ENCODE assay signal across 8 mouse cellular contexts in the genomic region with DNA sequence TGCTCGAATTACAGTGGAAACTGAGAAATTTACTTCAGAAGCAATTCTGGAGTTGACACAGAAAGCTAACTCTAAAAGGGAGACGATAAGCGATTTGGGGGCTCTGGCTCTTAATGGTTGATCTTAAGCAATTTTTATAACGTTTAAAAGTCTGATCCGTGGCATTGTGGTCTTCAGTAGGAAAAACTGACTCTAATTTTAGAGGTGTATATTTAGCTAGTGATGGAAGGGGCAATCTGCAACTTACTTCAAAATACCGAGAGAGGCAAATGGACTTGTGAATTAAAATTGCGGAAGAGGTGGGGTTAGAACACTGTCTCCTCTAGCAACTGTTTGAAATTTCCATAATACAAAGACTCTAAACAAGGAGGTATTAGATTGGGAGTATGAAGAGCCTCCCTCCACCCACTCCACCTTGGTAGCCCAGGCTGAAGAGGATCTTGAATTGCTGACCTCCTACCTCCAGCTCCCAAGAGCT. TPM values are rescaled to one million over a fixed set of nuclear protein-coding genes. Genes with fewer than 3 reads are reported as not detected.
DNase-seq lines count a peak whose midpoint lies in the region; ATAC-seq lines count a peak whose summit lies in the region.

No protein-coding gene starts in this region.

- peaks cover 16% of the 10 kb centered on the region for H3K4me1 ChIP-seq in kidney, embryonic 16.5 days (ENCODE audit: insufficient read depth, low read length)
- H3K4me1 ChIP-seq in forebrain, embryonic 12.5 days, result peaks cover 18% of the 10 kb centered on the region
- H3K4me1 ChIP-seq in limb, embryonic 13.5 days, result peaks cover 32% of the 10 kb centered on the region
- H3K4me1 ChIP-seq in neural tube, embryonic 15.5 days, result peaks cover 17% of the 10 kb centered on the region

- H3K27me3 ChIP-seq in kidney, embryonic 16.5 days (ENCODE audit: insufficient read depth, low read length), result no peaks in the 10 kb centered on the region
- no peaks in the 10 kb centered on the region for H3K27me3 ChIP-seq in forebrain, embryonic 12.5 days
- no peaks in the 10 kb centered on the region for H3K27me3 ChIP-seq in limb, embryonic 13.5 days
- H3K27me3 ChIP-seq in neural tube, embryonic 15.5 days (replicated peaks), result no peaks in the 10 kb centered on the region

- H3K9me3 ChIP-seq in kidney, embryonic 16.5 days (ENCODE audit: low read length), result no peaks in the 10 kb centered on the region
- no peaks in the 10 kb centered on the region for H3K9me3 ChIP-seq in forebrain, embryonic 12.5 days
- H3K9me3 ChIP-seq in limb, embryonic 13.5 days, result no peaks in the 10 kb centered on the region
- no peaks in the 10 kb centered on the region for H3K9me3 ChIP-seq in neural tube, embryonic 15.5 days (replicated peaks)

- peak overlapping the region; percentile 83 for H3K27ac ChIP-seq in kidney, embryonic 16.5 days (ENCODE audit: low read length)
- no peak overlapping the region for H3K27ac ChIP-seq in forebrain, embryonic 12.5 days
- peak overlapping the region; percentile 48 for H3K27ac ChIP-seq in limb, embryonic 13.5 days
- no peak overlapping the region for H3K27ac ChIP-seq in neural tube, embryonic 15.5 days (replicated peaks)

- peak overlapping the region; percentile 64 for H3K4me2 ChIP-seq in kidney, embryonic 16.5 days (replicated peaks; ENCODE audit: low read depth, low read length)
- peak overlapping the region; percentile 26 for H3K4me2 ChIP-seq in forebrain, embryonic 12.5 days
- H3K4me2 ChIP-seq in limb, embryonic 13.5 days (replicated peaks), result peak overlapping the region; percentile 73
- peak overlapping the region; percentile 57 for H3K4me2 ChIP-seq in neural tube, embryonic 15.5 days

- no peak for ATAC-seq in kidney, embryonic 16.5 days (ENCODE audit: low FRiP score, low TSS enrichment)
- ATAC-seq in forebrain, embryonic 12.5 days (ENCODE audit: low FRiP score), result no peak
- ATAC-seq in limb, embryonic 13.5 days (ENCODE audit: low FRiP score, low read depth), result no peak
- ATAC-seq in neural tube, embryonic 15.5 days (ENCODE audit: low FRiP score), result no peak

- H3K9ac ChIP-seq in kidney, embryonic 16.5 days (replicated peaks; ENCODE audit: low read length), result peak overlapping the region; percentile 63
- H3K9ac ChIP-seq in forebrain, embryonic 12.5 days, result no peak overlapping the region
- peak overlapping the region; percentile 43; the same call in 1 of the 2 replicates for H3K9ac ChIP-seq in limb, embryonic 13.5 days
- no peak overlapping the region for H3K9ac ChIP-seq in neural tube, embryonic 15.5 days (replicated peaks)

- H3K36me3 ChIP-seq in kidney, embryonic 16.5 days (ENCODE audit: insufficient read depth, low read length), result no peaks in the 10 kb centered on the region
- no peaks in the 10 kb centered on the region for H3K36me3 ChIP-seq in forebrain, embryonic 12.5 days (replicated peaks)
- no peaks in the 10 kb centered on the region for H3K36me3 ChIP-seq in limb, embryonic 13.5 days
- no peaks in the 10 kb centered on the region for H3K36me3 ChIP-seq in neural tube, embryonic 15.5 days

- peak overlapping the region; percentile 46 for H3K4me3 ChIP-seq in kidney, embryonic 16.5 days (ENCODE audit: low read length)
- H3K4me3 ChIP-seq in forebrain, embryonic 12.5 days (replicated peaks), result peak overlapping the region; percentile 20; the same call in 1 of the 2 replicates
- H3K4me3 ChIP-seq in limb, embryonic 13.5 days, result peak overlapping the region; percentile 43
- H3K4me3 ChIP-seq in neural tube, embryonic 15.5 days (replicated peaks), result peak overlapping the region; percentile 32

- WGBS in kidney, embryonic 16.5 days, result 32% methylated on average over 7 of the region's 7 CpGs
- 52% methylated on average over 7 of the region's 7 CpGs for WGBS in forebrain, embryonic 12.5 days
- 34% methylated on average over 7 of the region's 7 CpGs for WGBS in limb, embryonic 13.5 days
- 45% methylated on average over 7 of the region's 7 CpGs for WGBS in neural tube, embryonic 15.5 days

- no peak for DNase-seq in kidney, postnatal 14 days
- DNase-seq in right cerebral cortex, postnatal 36 days (ENCODE audit: low spot score in 2 of 2), result no peak
- no peak for DNase-seq in thymus, postnatal 0 days (ENCODE audit: low spot score)
- DNase-seq in thymus, postnatal 14 days, result no peak

RNA-seq across cellular contexts. Expression of a gene that starts 0.3 kb away (rescaled TPM):
- 8.6 and 8.8 TPM in 2 replicates for polyA plus RNA-seq in kidney, embryonic 16.5 days (2015; fragmentation: Nextera tagmentation; extraction: Ambion mirVana)
- 0.36 and 0.38 TPM in 2 replicates for polyA plus RNA-seq in forebrain, embryonic 12.5 days (2016; fragmentation: Nextera tagmentation; extraction: Ambion mirVana)
- 1.1 and 1.6 TPM in 2 replicates for polyA plus RNA-seq in limb, embryonic 13.5 days (2015; fragmentation: Nextera tagmentation; extraction: Ambion mirVana)
- polyA plus RNA-seq in neural tube, embryonic 15.5 days (2015; fragmentation: Nextera tagmentation; extraction: Ambion mirVana), result 1.3 and 2.5 TPM in 2 replicates
- polyA plus RNA-seq in thymus, postnatal 0 days (2015; fragmentation: Nextera tagmentation; extraction: Ambion mirVana), result 2.2 and 3.1 TPM in 2 replicates

Comparison
In these comparisons a context has a peak if more than half of its experiments do, and no peak if none do; other contexts are left out.
1. H3K27ac ChIP-seq: peak in kidney, embryonic 16.5 days (single experiment) and limb, embryonic 13.5 days (single experiment); none in forebrain, embryonic 12.5 days (single experiment) and neural tube, embryonic 15.5 days (single experiment).
2. H3K9ac ChIP-seq: peak in kidney, embryonic 16.5 days (single experiment) and limb, embryonic 13.5 days (single experiment); none in forebrain, embryonic 12.5 days (single experiment) and neural tube, embryonic 15.5 days (single experiment).
3. Peak in every context shown above with its lines, with median percentiles within 50 percentile points of each other: H3K4me2 ChIP-seq and H3K4me3 ChIP-seq.